9 mouse cellular contexts compared by ENCODE assay signal in genomic region chr17:9893966-9894365, GRCm38 (mm10).
DNase-seq lines count a peak whose midpoint lies in the region; ATAC-seq and TF ChIP-seq lines count a peak whose summit lies in the region.
"Had no signal": no experiment of that assay in that cellular context is flagged by ENCODE, and none has a peak within 500 bp of the region (broad histone marks: within the 10 kb centered on the region; RNA-seq: fewer than 3 reads in every experiment).

No protein-coding gene starts in this region.

- no peak for ATAC-seq in CD4-positive, CD25-positive, alpha-beta regulatory T cell, adult 4 months
- no peak for ATAC-seq in midbrain, embryonic 13.5 days
- ATAC-seq in neural tube, embryonic 11.5 days (ENCODE audit: insufficient read depth, low FRiP score, low TSS enrichment): peak; percentile 23; the same call in 1 of the 2 replicates

- no peak overlapping the region for H3K9ac ChIP-seq in midbrain, embryonic 13.5 days (replicated peaks)
- H3K9ac ChIP-seq in neural tube, embryonic 11.5 days (ENCODE audit: low read length): no peak overlapping the region

- TF ChIP-seq POLR2A in kidney, adult 2 months (IDR thresholded peaks at IDR 0.05; ENCODE audit: low read depth, low read length): no peak

- no peaks in the 10 kb centered on the region for H3K9me3 ChIP-seq in midbrain, embryonic 10.5 days (replicated peaks)
- H3K9me3 ChIP-seq in midbrain, embryonic 13.5 days: no peaks in the 10 kb centered on the region
- H3K9me3 ChIP-seq in neural tube, embryonic 11.5 days (ENCODE audit: control insufficient read depth, low read length): no peaks in the 10 kb centered on the region

- H3K36me3 ChIP-seq in midbrain, embryonic 10.5 days: no peaks in the 10 kb centered on the region
- H3K36me3 ChIP-seq in midbrain, embryonic 13.5 days: no peaks in the 10 kb centered on the region
- H3K36me3 ChIP-seq in kidney, adult 2 months (ENCODE audit: control insufficient read depth, insufficient read depth, low read length): no peaks in the 10 kb centered on the region
- H3K36me3 ChIP-seq in neural tube, embryonic 11.5 days (ENCODE audit: control insufficient read depth, insufficient read depth, low read length): no peaks in the 10 kb centered on the region

- WGBS in midbrain, embryonic 10.5 days: 47% methylated on average over 6 of the region's 6 CpGs
- WGBS in midbrain, embryonic 13.5 days: 44% methylated on average over 6 of the region's 6 CpGs
- 57% methylated on average over 6 of the region's 6 CpGs for WGBS in kidney, adult 2 months
- 45% methylated on average over 6 of the region's 6 CpGs for WGBS in neural tube, embryonic 11.5 days

- no peak overlapping the region for H3K4me3 ChIP-seq in midbrain, embryonic 10.5 days
- H3K4me3 ChIP-seq in midbrain, embryonic 13.5 days (replicated peaks): no peak overlapping the region
- no peak overlapping the region for H3K4me3 ChIP-seq in kidney, adult 2 months (ENCODE audit: insufficient read depth, low read depth, low read length)
- no peak overlapping the region for H3K4me3 ChIP-seq in neural tube, embryonic 11.5 days (ENCODE audit: low read depth, low read length)

- peak; percentile 36 for TF ChIP-seq CTCF in kidney, adult 2 months (conservative IDR thresholded peaks at IDR 0.05; ENCODE audit: insufficient read depth, insufficient read length, low read depth, low read length)

- peak; percentile 17 for DNase-seq in CD4-positive, CD25-positive, alpha-beta regulatory T cell, adult 2 months (ENCODE audit: low read depth, low spot score)
- peak; percentile 70 for DNase-seq in midbrain, embryonic 10.5 days (ENCODE audit: low spot score)
- DNase-seq in kidney, adult 2 months: peak; percentile 29
- peak; percentile 80 for DNase-seq in neural tube, embryonic 11.5 days (ENCODE audit: low spot score)
- no peak for DNase-seq in left cerebral cortex, adult 11 months (ENCODE audit: low spot score)
- DNase-seq in left cerebral cortex, postnatal 36 days (ENCODE audit: low spot score in 2 of 2): no peak

- H3K4me2 ChIP-seq in midbrain, embryonic 13.5 days (replicated peaks): no peak overlapping the region
- no peak overlapping the region for H3K4me2 ChIP-seq in neural tube, embryonic 11.5 days (ENCODE audit: low read depth)

- peaks cover 80% of the 10 kb centered on the region for H3K4me1 ChIP-seq in midbrain, embryonic 10.5 days
- H3K4me1 ChIP-seq in midbrain, embryonic 13.5 days (replicated peaks): peaks cover 24% of the 10 kb centered on the region
- H3K4me1 ChIP-seq in kidney, adult 2 months (ENCODE audit: control insufficient read depth, insufficient read depth, low read length): no peaks in the 10 kb centered on the region
- peaks cover 16% of the 10 kb centered on the region for H3K4me1 ChIP-seq in neural tube, embryonic 11.5 days (ENCODE audit: control insufficient read depth, insufficient read depth, low read length)

- intact Hi-C loops in left cerebral cortex, postnatal 36 days (cut with DNase I): no loop called here

- H3K27me3 ChIP-seq in midbrain, embryonic 10.5 days (ENCODE audit: low read depth, poor library complexity, severe bottlenecking): peaks cover 7% of the 10 kb centered on the region; the same call in 1 of the 2 replicates
- H3K27me3 ChIP-seq in midbrain, embryonic 13.5 days: no peaks in the 10 kb centered on the region
- no peaks in the 10 kb centered on the region for H3K27me3 ChIP-seq in kidney, adult 2 months (replicated peaks; ENCODE audit: control insufficient read depth, insufficient read depth, low read length)
- H3K27me3 ChIP-seq in neural tube, embryonic 11.5 days (ENCODE audit: control insufficient read depth, insufficient read depth, low read length): no peaks in the 10 kb centered on the region

- H3K27ac ChIP-seq in midbrain, embryonic 10.5 days (replicated peaks): peak overlapping the region; percentile 82
- H3K27ac ChIP-seq in midbrain, embryonic 13.5 days: no peak overlapping the region
- H3K27ac ChIP-seq in kidney, adult 2 months (ENCODE audit: insufficient read depth, low read depth, low read length): no peak overlapping the region
- no peak overlapping the region for H3K27ac ChIP-seq in neural tube, embryonic 11.5 days (ENCODE audit: low read depth, low read length)
- H3K27ac ChIP-seq: macrophage had no signal

Comparison
In these comparisons a context has a peak if more than half of its experiments do, and no peak if none do; other contexts are left out.
1. DNase-seq: peak in CD4-positive, CD25-positive, alpha-beta regulatory T cell, adult 2 months (single experiment), midbrain, embryonic 10.5 days (single experiment), kidney, adult 2 months (single experiment) and neural tube, embryonic 11.5 days (single experiment); none in left cerebral cortex, adult 11 months (single experiment) and left cerebral cortex, postnatal 36 days (0 of 2).